Mouse (Mus musculus): ENCODE measurements around the gene Pde4d. TPM values are rescaled to one million over a fixed set of nuclear protein-coding genes. Genes with fewer than 3 reads are reported as not detected.

The Pde4d gene
- total RNA-seq, 2 experiments from 2014 or later = 38.1 to 40.2 TPM

GRCm38 (mm10) chr13:109662099-109662498 is 1212.4 kb downstream of the Pde4d start:
- DNase-seq = no peak

GRCm38 (mm10) chr13:109662731-109663130 is 1213.0 kb downstream of the Pde4d start:
- DNase-seq = no peak

- no peak for DNase-seq
Observed at GRCm38 (mm10) chr13:109664956-109665802, 1215.4 kb downstream of the Pde4d start.

GRCm38 (mm10) chr13:109665803-109666403 is 1216.2 kb downstream of the Pde4d start:
- no peak for DNase-seq

GRCm38 (mm10) chr13:109669965-109670364 is 1220.2 kb downstream of the Pde4d start:
- no peak for DNase-seq

GRCm38 (mm10) chr13:109671589-109672347 is 1222.0 kb downstream of the Pde4d start:
- no peak for DNase-seq

- no peak for DNase-seq
Observed at GRCm38 (mm10) chr13:109677047-109677446, 1227.3 kb downstream of the Pde4d start.

GRCm38 (mm10) chr13:109677617-109678016 is 1227.9 kb downstream of the Pde4d start:
- DNase-seq = no peak

GRCm38 (mm10) chr13:109678991-109679390 is 1229.2 kb downstream of the Pde4d start:
- no peak for DNase-seq

- DNase-seq = no peak
Observed at GRCm38 (mm10) chr13:109680229-109680628, 1230.5 kb downstream of the Pde4d start.

- no peak for DNase-seq
Observed at GRCm38 (mm10) chr13:109681699-109682293, 1232.0 kb downstream of the Pde4d start.

- no peak for DNase-seq
Observed at GRCm38 (mm10) chr13:109683001-109683400, 1233.3 kb downstream of the Pde4d start.

- no peak for DNase-seq
Observed at GRCm38 (mm10) chr13:109684985-109685295, 1235.2 kb downstream of the Pde4d start.

GRCm38 (mm10) chr13:109685296-109686115 is 1235.8 kb downstream of the Pde4d start:
- peak; percentile 56 for DNase-seq

GRCm38 (mm10) chr13:109686116-109686876 is 1236.5 kb downstream of the Pde4d start:
- no peak for DNase-seq

- DNase-seq = no peak
Observed at GRCm38 (mm10) chr13:109686906-109687305, 1237.2 kb downstream of the Pde4d start.

GRCm38 (mm10) chr13:109688195-109688594 is 1238.4 kb downstream of the Pde4d start:
- DNase-seq = no peak

GRCm38 (mm10) chr13:109689176-109689575 is 1239.4 kb downstream of the Pde4d start:
- no peak for DNase-seq

GRCm38 (mm10) chr13:109690558-109690957 is 1240.8 kb downstream of the Pde4d start:
- no peak for DNase-seq

- DNase-seq = no peak
Observed at GRCm38 (mm10) chr13:109692851-109693250, 1243.1 kb downstream of the Pde4d start.

GRCm38 (mm10) chr13:109693769-109694168 is 1244.0 kb downstream of the Pde4d start:
- DNase-seq = no peak

Data from adrenal gland, postnatal 36 days (tissue).